Mouse (Mus musculus): ENCODE data around the gene Dcaf5. TPM values are rescaled to one million over a fixed set of nuclear protein-coding genes. Genes with fewer than 3 reads are reported as not detected.

Dcaf5 gene
- 15.8 TPM for polyA plus RNA-seq (2017; shearing (Covaris generic))

DNA sequence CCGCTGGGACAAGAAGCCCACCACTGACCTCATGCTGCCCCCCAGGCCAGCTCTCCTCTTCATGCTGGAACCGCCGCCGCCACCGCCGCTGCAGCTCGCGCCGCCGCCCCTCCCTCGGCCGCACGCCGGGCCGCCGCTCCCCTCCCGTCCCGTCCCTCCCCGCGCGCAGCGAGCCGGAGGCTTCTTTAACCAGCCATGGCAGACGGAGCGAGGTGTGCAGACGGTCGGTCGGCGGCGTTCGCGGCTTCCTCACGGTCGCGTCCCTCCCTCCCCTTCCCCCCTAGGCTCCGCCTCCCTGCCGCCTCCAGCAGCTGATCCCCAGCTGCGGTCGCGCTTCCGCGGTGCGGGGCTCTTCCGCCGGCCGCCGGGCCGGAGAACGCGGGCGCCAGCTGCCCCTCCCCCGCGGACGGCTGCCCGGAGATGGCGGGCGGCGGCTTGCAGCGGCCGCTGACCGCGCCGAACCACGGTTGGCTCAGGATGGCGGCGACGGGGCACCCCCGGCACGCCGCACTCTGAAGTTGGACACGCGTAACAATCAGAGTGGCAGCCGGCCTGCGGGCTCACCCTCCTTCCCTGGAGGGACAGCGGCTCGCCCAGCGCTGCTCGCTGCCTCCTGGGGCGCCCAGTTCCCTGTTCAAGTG, at the start of gene Dcaf5:
Gene Dcaf5, minus strand, starts transcription at position 266 of the 641 bp plus-strand sequence.

DNA sequence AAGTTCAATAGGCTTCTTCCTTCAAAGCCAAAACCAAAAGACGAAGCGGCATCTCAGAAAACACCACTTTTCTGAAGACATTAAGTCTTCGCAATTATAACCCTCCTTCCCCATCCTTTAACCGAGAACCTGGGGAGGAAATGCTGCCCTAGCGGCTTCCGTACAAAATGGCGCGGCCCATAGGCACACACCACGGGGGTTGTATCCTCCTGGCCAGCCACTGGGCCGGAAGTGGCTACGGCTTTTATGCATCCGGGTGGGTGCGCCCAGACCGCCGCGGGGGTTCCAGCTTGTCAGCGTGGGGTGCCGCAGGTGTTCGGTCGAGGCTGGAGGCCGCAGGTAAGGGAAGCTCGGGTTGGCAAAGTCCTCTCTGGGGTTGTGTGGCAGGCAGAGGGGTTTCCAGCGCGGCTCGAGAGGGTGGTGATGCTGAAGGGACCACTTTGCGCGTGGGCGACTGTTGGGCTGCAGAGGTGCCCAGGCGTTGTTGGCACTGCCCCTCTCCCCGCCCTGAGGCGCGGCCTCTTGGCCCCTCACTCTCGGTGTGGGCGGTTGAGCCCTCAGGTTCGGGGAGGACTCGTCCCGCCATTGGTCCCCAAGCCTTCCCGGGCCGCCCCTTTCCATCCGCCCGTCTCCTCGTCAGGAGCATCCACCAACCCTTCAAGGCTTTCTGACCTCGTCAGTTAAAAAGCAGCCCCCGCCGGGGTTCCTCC, 26.7 kb upstream of the Dcaf5 start, which contains the start of gene Exd2:
Gene Exd2, plus strand, starts transcription at position 154 of the 710 bp plus-strand sequence.

Other genes starting within 250 kb of the Dcaf5 start
- gene Actn1, start 176.2 kb downstream of the Dcaf5 start, polyA plus RNA-seq (2017; shearing (Covaris generic)), result 31.8 TPM
- gene Exd2, start 26.5 kb upstream of the Dcaf5 start, polyA plus RNA-seq (2017; shearing (Covaris generic)), result 48.6 TPM
- not detected for gene Galnt16, start 81.7 kb upstream of the Dcaf5 start, polyA plus RNA-seq (2017; shearing (Covaris generic))
- gene Slc39a9, start 207.3 kb upstream of the Dcaf5 start, polyA plus RNA-seq (2017; shearing (Covaris generic)), result 44.9 TPM
- 80.2 TPM for gene Erh, start 207.7 kb upstream of the Dcaf5 start, polyA plus RNA-seq (2017; shearing (Covaris generic))